Mouse (Mus musculus): ENCODE results near the gene Neurl1a. TPM values are rescaled to one million over a fixed set of nuclear protein-coding genes. Genes with fewer than 3 reads are reported as not detected.

Neurl1a gene
- total and polyA plus RNA-seq, 3 experiments: 0.03 TPM; not detected in 2

- H3K27me3 ChIP-seq (ENCODE audit: control insufficient read depth in 1 of 2, insufficient read depth in 2 of 2, low read length in 2 of 2): peaks cover 20% of the 10 kb centered on the region in 2 experiments
- H3K9ac ChIP-seq (ENCODE audit: control insufficient read depth, low read depth, low read length, poor library complexity, severe bottlenecking): no peak overlapping the region
- H3K36me3 ChIP-seq (ENCODE audit: control insufficient read depth in 1 of 2, insufficient read depth in 2 of 2, low read length in 2 of 2): no peaks in the 10 kb centered on the region
- H3K4me1 ChIP-seq (ENCODE audit: control insufficient read depth in 1 of 2, insufficient read depth in 2 of 2, low read length in 2 of 2): no peaks in the 10 kb centered on the region
- no peaks in the 10 kb centered on the region for H3K9me3 ChIP-seq (replicated peaks; ENCODE audit: insufficient read depth, low read length)
- H3K4me3 ChIP-seq (ENCODE audit: control insufficient read depth in 1 of 2, insufficient read depth in 1 of 2, low read depth in 2 of 2, low read length in 2 of 2): no peak overlapping the region
- H3K79me2 ChIP-seq (ENCODE audit: control insufficient read depth, insufficient read depth, low read length, poor library complexity): no peaks in the 10 kb centered on the region
- no peak for DNase-seq (ENCODE audit: low read depth, low spot score)
- no peak overlapping the region for H3K27ac ChIP-seq (ENCODE audit: control insufficient read depth, low read depth, low read length)
- TF ChIP-seq SIN3A (IDR thresholded peaks at IDR 0.05; ENCODE audit: low read length) (no peak), TAL1 (IDR thresholded peaks at IDR 0.05; ENCODE audit: low read length) (no peak), MAZ (IDR thresholded peaks at IDR 0.05; ENCODE audit: low read depth, low read length) (no peak), KAT2A (conservative IDR thresholded peaks at IDR 0.05; ENCODE audit: low read depth, low read length) (no peak), USF2 (IDR thresholded peaks at IDR 0.05; ENCODE audit: borderline replicate concordance in 1 of 2, insufficient read depth in 1 of 2, low read depth in 1 of 2, low read length in 2 of 2) (no peak), MYC (IDR thresholded peaks at IDR 0.05; ENCODE audit: low read depth, low read length) (no peak), TBP (IDR thresholded peaks at IDR 0.05; ENCODE audit: low read depth, low read length) (no peak), POLR2AphosphoS2 (IDR thresholded peaks at IDR 0.05; ENCODE audit: low read length) (no peak)
Observed at GRCm38 (mm10) chr19:47152062-47152369, 26.6 kb upstream of the Neurl1a start.

- H3K27ac ChIP-seq (ENCODE audit: control insufficient read depth, low read depth, low read length): no peak overlapping the region
- H3K4me1 ChIP-seq (ENCODE audit: control insufficient read depth in 1 of 2, insufficient read depth in 2 of 2, low read length in 2 of 2): no peaks in the 10 kb centered on the region
- no peaks in the 10 kb centered on the region for H3K79me2 ChIP-seq (ENCODE audit: control insufficient read depth, insufficient read depth, low read length, poor library complexity)
- TF ChIP-seq RAD21 (IDR thresholded peaks at IDR 0.05; ENCODE audit: low read depth, low read length) (no peak), POLR2AphosphoS2 (IDR thresholded peaks at IDR 0.05; ENCODE audit: low read length) (no peak), EP300 (IDR thresholded peaks at IDR 0.05; ENCODE audit: low read depth in 1 of 2, low read length in 2 of 2) (no peak), UBTF (IDR thresholded peaks at IDR 0.05; ENCODE audit: borderline replicate concordance, insufficient read depth, low read depth, low read length) (no peak), MYC (IDR thresholded peaks at IDR 0.05; ENCODE audit: low read depth, low read length) (no peak), JUND (IDR thresholded peaks at IDR 0.05; ENCODE audit: low read depth, low read length) (no peak), MXI1 (IDR thresholded peaks at IDR 0.05; ENCODE audit: low read depth, low read length) (no peak), TCF12 (IDR thresholded peaks at IDR 0.05; ENCODE audit: low read depth, low read length) (no peak), MYB (IDR thresholded peaks at IDR 0.05; ENCODE audit: low read depth, low read length) (no peak), USF2 (IDR thresholded peaks at IDR 0.05; ENCODE audit: borderline replicate concordance in 1 of 2, insufficient read depth in 1 of 2, low read depth in 1 of 2, low read length in 2 of 2) (no peak), CHD2 (IDR thresholded peaks at IDR 0.05; ENCODE audit: low read length) (no peak), SIN3A (IDR thresholded peaks at IDR 0.05; ENCODE audit: low read length) (no peak), ELF1 (IDR thresholded peaks at IDR 0.05; ENCODE audit: low read depth, low read length) (no peak), E2F4 (IDR thresholded peaks at IDR 0.05; ENCODE audit: borderline replicate concordance, low read depth, low read length) (no peak)
- H3K9ac ChIP-seq (ENCODE audit: control insufficient read depth, low read depth, low read length, poor library complexity, severe bottlenecking): no peak overlapping the region
- no peak for DNase-seq (ENCODE audit: low read depth, low spot score)
- H3K36me3 ChIP-seq (ENCODE audit: control insufficient read depth in 1 of 2, insufficient read depth in 2 of 2, low read length in 2 of 2): no peaks in the 10 kb centered on the region
- no peaks in the 10 kb centered on the region for H3K9me3 ChIP-seq (replicated peaks; ENCODE audit: insufficient read depth, low read length)
- peaks cover 12 to 15% of the 10 kb centered on the region in 2 experiments for H3K27me3 ChIP-seq (ENCODE audit: control insufficient read depth in 1 of 2, insufficient read depth in 2 of 2, low read length in 2 of 2)
- no peak overlapping the region for H3K4me3 ChIP-seq (ENCODE audit: control insufficient read depth in 1 of 2, insufficient read depth in 1 of 2, low read depth in 2 of 2, low read length in 2 of 2)
Observed at GRCm38 (mm10) chr19:47153767-47154166, 24.9 kb upstream of the Neurl1a start.

All from MEL (cell line).